Mouse (Mus musculus) spleen, adult 2 months (tissue): Measurements from ENCODE around the gene Slf2. TPM values are rescaled to one million over a fixed set of nuclear protein-coding genes. Genes with fewer than 3 reads are reported as not detected.

Experiments
- DNase-seq, 2 experiments: peaks; one replicate each; pipeline versions ENCODE4 v3.0.0 to v3.0.0-alpha.2; 2012 to 2021; ENCODE audit warnings: low spot score in 2 of 2, low read depth in 1 of 2
- H3K27ac ChIP-seq: fragments of 200-500 bp; 2 replicates; pipeline ENCODE4 v1.5.1; 2012; ENCODE audit warnings: low read length, inconsistent platforms; ENCODE audit not compliant: insufficient read depth
- H3K27me3 ChIP-seq: fragments of 200-500 bp; 2 replicates; pipeline ENCODE4 v1.6.1; 2012; ENCODE audit warnings: mild to moderate bottlenecking, moderate library complexity, low read length, inconsistent platforms; ENCODE audit not compliant: control insufficient read depth, insufficient read depth
- H3K36me3 ChIP-seq: fragments of 200-500 bp; 2 replicates; pipeline ENCODE4 v1.6.1; 2012; ENCODE audit warnings: mild to moderate bottlenecking, low read length, inconsistent platforms; ENCODE audit not compliant: control insufficient read depth, insufficient read depth
- H3K4me1 ChIP-seq: fragments of 200-500 bp; 2 replicates; pipeline ENCODE4 v1.6.1; 2011; ENCODE audit warnings: inconsistent platforms; ENCODE audit not compliant: control insufficient read depth, insufficient read depth, insufficient read length
- H3K4me3 ChIP-seq: fragments of 200-500 bp; 2 replicates; pipeline ENCODE4 v1.5.1; 2011; ENCODE audit warnings: mild to moderate bottlenecking, inconsistent platforms; ENCODE audit not compliant: insufficient read depth, insufficient read length; ENCODE audit errors: extremely low read depth
- CTCF ChIP-seq: fragments of 200-500 bp; IDR thresholded peaks from 2 replicates; pipeline ENCODE4 v1.5.1; 2011; ENCODE audit warnings: mild to moderate bottlenecking, inconsistent platforms; ENCODE audit not compliant: insufficient read depth, insufficient read length, insufficient replicate concordance; ENCODE audit errors: extremely low read depth
- POLR2A ChIP-seq: fragments of 200-500 bp; IDR thresholded peaks from 2 replicates; pipeline ENCODE4 v1.6.1; 2011; ENCODE audit warnings: low read depth, low read length, inconsistent platforms
- WGBS: fragments of 180-500 bp; shearing (Covaris S2); methylation state at CpG from one replicate; pipeline ENCODE4 v1.1.7; 2018; 5-methylcytosine and 5-hydroxymethylcytosine counted together
- polyA plus RNA-seq: library from polyadenylated mRNA; depleted of rRNA; stranded (reverse); fragments of >200 nt; gene quantifications from 2 replicates; pipeline ENCODE4 v1.2.3, GENCODE M21; 2012

Slf2 gene
- polyA plus RNA-seq, 1 experiment, result 26.8 TPM

DNA sequence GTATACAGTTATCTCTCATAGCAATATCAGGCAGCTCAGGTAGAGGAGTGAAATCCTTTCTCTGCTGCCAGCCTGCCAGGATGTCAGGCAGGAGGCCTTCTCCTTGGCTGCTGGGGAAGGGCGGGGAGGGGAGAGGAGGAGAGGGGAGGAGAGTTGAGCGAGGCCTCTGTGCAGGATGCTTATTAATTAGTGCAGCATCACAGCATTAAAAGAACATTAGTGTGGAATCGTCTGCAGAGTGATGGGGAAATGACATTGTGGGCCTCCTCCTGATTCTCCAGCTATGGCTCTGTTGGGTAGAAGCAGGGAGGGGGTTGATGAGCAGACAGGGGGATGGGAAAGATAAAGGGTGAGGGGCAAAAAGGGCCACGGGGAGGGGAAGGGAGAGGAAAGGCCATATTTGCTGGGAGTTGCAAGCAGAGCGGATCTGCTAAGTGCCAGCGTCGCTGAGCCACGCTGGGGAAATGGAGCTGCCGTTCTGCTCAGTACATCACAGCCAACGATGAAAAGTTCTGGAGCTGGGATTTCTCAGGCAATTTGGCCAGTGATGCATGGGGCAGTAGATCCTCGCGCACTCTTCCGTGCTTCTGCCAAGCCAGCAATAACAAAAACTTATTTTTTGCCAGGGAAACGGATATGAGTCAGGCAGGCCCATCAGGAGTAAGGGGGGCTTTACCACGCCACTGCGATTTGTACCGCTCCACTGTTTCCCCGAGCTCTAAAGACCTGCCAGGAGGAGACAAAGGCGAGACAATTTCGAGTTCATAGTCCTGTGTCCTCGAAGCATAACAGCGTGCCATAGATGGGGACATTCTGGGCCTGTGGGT, 30.8 kb upstream of the Slf2 start:
- no peak for DNase-seq
- H3K4me3 ChIP-seq, result no peak overlapping the region
- TF ChIP-seq POLR2A, result no peak
- no peak for TF ChIP-seq CTCF
- no peaks in the 10 kb centered on the region for H3K27me3 ChIP-seq
- H3K27ac ChIP-seq, result no peak overlapping the region
- 54% methylated on average over 22 of the region's 22 CpGs for WGBS
- H3K36me3 ChIP-seq, result no peaks in the 10 kb centered on the region
- H3K4me1 ChIP-seq, result no peaks in the 10 kb centered on the region; the same call in 1 of the 2 replicates

DNA sequence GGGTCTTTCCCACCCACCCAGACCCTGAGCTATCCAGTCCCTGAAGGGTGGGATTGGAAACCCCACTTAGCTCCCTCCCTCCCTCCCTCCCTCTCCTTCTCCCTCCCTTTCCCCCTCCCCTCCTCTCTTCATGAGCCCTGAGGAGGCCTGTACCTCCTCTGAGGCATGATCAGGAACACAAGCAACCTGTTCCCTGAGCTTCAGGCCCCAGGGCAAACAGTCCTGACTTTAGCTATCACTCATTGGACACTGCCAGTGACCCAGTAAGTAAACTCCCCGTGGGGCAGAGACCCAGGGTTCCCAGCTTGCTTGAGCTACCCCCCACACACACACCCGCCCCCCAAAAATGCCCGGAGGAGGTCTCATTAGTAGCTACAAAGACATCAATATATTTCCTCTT, 29.9 kb upstream of the Slf2 start:
- no peak overlapping the region for H3K4me3 ChIP-seq
- no peak overlapping the region for H3K27ac ChIP-seq
- WGBS, result 73% methylated on average over 3 of the region's 3 CpGs
- H3K4me1 ChIP-seq, result no peaks in the 10 kb centered on the region; the same call in 1 of the 2 replicates
- DNase-seq, result no peak
- no peaks in the 10 kb centered on the region for H3K27me3 ChIP-seq
- H3K36me3 ChIP-seq, result no peaks in the 10 kb centered on the region
- TF ChIP-seq POLR2A, result no peak
- TF ChIP-seq CTCF, result no peak

DNA sequence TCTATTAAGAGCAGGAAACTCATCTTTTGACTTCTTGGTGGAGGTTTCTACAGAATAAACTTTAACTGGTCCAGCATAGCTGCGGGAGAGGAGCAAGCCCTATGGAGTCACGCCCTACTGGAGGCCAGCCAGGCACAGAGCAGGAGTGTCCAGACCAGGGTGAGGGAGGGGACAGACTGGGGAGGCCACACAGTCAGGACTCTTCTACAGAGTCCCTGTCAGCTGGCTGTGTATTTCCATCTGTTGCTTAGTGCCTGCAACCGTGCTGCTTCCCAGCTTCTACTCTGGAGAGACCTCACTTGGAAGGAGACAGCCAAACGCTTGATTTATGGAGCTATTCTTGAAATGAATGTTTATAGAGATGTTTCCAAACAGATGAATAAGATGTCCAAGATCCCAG, 28.6 kb upstream of the Slf2 start:
- DNase-seq, result no peak
- 87% methylated on average over 4 of the region's 4 CpGs for WGBS
- Histone ChIP-seq H3K36me3 (no peaks in the 10 kb centered on the region), H3K4me3 (no peak overlapping the region), H3K4me1 (no peaks in the 10 kb centered on the region; the same call in 1 of the 2 replicates), H3K27ac (no peak overlapping the region), H3K27me3 (no peaks in the 10 kb centered on the region)
- TF ChIP-seq POLR2A (no peak), CTCF (no peak)

- Histone ChIP-seq H3K4me1 (no peaks in the 10 kb centered on the region; the same call in 1 of the 2 replicates), H3K27ac (no peak overlapping the region), H3K27me3 (no peaks in the 10 kb centered on the region), H3K4me3 (no peak overlapping the region), H3K36me3 (no peaks in the 10 kb centered on the region)
- WGBS, result 79% methylated on average over 6 of the region's 6 CpGs
- TF ChIP-seq CTCF (no peak), POLR2A (no peak)
- DNase-seq, result no peak
Measured at GRCm38 (mm10) chr19:44903343-44904000, 27.5 kb upstream of the Slf2 start.

DNA sequence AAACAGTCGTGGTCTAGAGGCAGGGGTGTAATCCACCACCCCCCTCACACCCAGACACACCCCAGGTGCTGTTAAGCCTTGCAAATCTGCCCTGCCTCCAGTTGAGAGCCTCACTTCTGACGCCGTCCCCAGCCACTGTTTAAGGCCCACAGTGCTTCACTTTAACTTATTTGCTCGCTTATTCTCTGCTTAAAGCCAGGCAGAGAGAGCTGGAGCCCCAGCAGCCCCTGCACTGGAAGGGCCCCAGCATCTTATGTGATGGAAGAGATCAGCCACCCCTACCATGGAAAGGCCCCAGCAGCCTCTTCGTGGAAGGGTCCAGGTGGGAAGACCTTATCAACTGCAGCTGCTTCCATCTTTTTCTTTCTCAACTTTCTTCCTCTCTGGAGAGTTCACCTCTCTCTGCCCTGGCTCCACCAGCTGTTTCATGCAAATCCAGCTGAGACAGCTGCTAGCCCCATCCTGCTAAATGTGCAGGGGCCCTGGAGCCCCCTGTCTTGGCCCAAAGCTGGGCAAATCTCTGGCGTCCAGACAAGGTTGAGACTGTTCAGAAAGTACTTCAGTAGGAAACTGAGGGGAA, 26.7 kb upstream of the Slf2 start:
- no peak overlapping the region for H3K27ac ChIP-seq
- H3K4me3 ChIP-seq, result no peak overlapping the region
- 74% methylated on average over 6 of the region's 6 CpGs for WGBS
- no peak for DNase-seq
- H3K36me3 ChIP-seq, result no peaks in the 10 kb centered on the region
- TF ChIP-seq CTCF (no peak), POLR2A (no peak)
- H3K27me3 ChIP-seq, result no peaks in the 10 kb centered on the region
- no peaks in the 10 kb centered on the region; the same call in 1 of the 2 replicates for H3K4me1 ChIP-seq

- DNase-seq, result no peak
- WGBS, result 73% methylated on average over 4 of the region's 4 CpGs
- TF ChIP-seq POLR2A (no peak), CTCF (no peak)
- H3K27ac ChIP-seq, result no peak overlapping the region
- H3K36me3 ChIP-seq, result no peaks in the 10 kb centered on the region
- H3K4me1 ChIP-seq, result no peaks in the 10 kb centered on the region
- H3K4me3 ChIP-seq, result no peak overlapping the region
- H3K27me3 ChIP-seq, result no peaks in the 10 kb centered on the region
Measured at GRCm38 (mm10) chr19:44905316-44905715, 25.6 kb upstream of the Slf2 start.
